Mouse (Mus musculus): ENCODE data around the gene Lin54. TPM values are rescaled to one million over a fixed set of nuclear protein-coding genes. Genes with fewer than 3 reads are reported as not detected.
A peak's percentile ranks its signal among the peaks of the same experiment; 100 is the strongest.
"Not testable (repeated sequence)": the region's sequence is repeated elsewhere in the genome, so short reads cannot be mapped to it uniquely, and the experiment has no call there.

The Lin54 gene
- polyA plus RNA-seq, 1 experiment from 2014 or later = 13.0 TPM

DNA sequence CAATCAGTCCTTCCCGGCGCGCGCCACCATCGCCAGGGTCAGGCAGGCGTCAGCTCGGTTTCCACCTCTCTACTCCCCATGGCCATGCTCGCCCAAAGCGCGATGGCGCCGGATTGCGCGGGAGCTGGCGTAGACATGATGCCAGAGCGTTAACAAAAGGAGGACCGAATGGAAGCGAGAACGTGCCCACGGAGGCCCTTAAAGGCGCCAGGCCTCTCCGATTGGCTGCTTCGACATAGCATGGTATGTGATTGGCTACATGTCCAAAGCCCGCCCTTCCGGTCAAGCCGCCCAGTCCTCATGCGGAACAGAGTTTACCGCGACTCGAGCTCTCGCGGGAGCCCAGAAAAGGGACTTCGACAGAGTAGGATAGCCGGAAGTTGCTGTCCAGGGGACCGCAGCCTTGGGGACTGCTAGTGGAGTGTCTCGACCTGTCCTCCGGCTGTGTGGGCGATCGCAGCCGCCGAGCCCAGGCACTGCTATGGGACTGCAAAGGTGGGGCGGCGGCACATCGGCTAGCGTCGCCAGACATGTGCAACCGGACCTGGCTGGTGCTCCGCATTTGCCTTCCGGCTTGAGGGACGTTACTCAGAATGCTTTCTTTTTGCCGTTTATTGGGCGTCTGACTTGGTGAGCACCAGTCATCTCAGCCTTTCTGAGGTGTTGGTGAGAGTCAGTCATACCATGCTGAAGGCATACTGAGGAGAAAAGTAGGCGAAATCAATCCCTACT is 70.9 kb downstream of the Lin54 start:
- peak overlapping the region; percentile 67 for H3K4me3 ChIP-seq
- peaks cover 52% of the 10 kb centered on the region for H3K4me1 ChIP-seq (replicated peaks)
- WGBS = under 1% methylated on average over 53 of the region's 53 CpGs
- DNase-seq (ENCODE audit: low spot score) = peak; percentile 97
- no peaks in the 10 kb centered on the region for H3K9me3 ChIP-seq
- H3K27me3 ChIP-seq (ENCODE audit: insufficient read depth, poor library complexity, severe bottlenecking) = no peaks in the 10 kb centered on the region
- peaks cover 39% of the 10 kb centered on the region for H3K36me3 ChIP-seq
- peak overlapping the region; percentile 97 for H3K27ac ChIP-seq

DNA sequence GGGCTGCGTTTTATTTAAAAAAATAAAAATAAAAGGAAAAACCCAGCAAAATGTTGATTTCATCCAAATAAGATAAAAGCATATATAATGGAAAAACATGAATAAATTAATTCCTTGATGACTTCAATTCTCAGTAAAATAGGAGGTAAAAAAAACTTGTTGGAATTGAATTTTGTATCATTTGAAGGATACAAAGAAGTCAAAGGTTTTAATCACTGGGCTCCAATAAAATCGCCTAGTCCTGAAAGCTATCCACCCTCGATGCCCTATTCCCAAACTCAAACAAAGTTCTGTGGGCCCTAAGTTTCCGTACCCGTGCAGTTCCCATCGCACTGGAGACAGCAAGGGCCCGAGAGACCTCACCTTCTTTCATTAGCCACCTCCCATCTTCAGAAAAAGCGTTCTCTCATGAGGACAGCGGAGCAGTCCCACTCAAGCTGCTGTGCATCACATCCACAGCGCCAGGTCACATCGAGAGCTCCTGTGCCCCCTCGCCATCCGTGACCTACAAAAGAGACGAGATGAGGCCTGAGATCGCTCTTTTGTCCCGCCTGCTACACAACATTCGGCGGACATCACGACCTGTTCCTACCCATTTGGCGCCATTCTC is 71.6 kb downstream of the Lin54 start:
- Histone ChIP-seq H3K4me3 (peak overlapping the region; percentile 67), H3K9me3 (no peaks in the 10 kb centered on the region), H3K27me3 (ENCODE audit: insufficient read depth, poor library complexity, severe bottlenecking) (no peaks in the 10 kb centered on the region), H3K36me3 (peaks cover 46% of the 10 kb centered on the region), H3K4me1 (replicated peaks) (peaks cover 58% of the 10 kb centered on the region), H3K27ac (peak overlapping the region; percentile 97)
- DNase-seq (ENCODE audit: low spot score) = no peak
- under 1% methylated on average over 20 of the region's 20 CpGs for WGBS

DNA sequence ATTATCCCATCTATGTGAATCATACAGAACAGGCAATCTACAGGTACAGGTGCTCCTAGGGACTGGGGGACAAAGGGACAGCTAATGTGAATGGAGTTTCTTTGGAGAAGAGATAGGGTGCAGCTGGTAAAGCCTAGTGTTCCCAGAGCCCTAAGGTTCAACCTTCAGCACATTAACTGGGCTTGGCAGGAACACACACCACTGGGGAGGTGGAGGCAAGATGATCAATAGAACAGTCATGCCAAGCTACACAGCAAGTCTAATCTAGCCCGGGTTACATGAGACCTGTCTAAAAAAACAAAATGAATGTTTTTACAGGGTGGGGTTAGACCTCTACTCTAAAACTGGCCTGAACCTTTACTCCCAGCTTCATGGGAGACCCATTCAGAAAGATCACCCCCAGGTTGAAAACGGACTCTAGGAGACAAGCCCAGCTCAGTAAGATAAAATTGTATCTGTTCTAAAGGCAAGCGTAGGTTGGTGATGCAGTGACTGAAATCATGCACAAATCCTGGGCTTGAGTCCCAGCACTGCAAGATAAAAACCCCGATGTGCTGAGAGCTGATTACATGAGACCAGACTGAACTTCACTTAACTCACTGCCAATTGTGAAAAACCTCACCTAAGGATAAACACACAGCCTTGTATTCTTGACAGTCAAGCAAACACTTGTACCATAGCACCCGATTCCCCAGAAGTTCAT is 72.3 kb downstream of the Lin54 start:
- Histone ChIP-seq H3K27me3 (ENCODE audit: insufficient read depth, poor library complexity, severe bottlenecking) (no peaks in the 10 kb centered on the region), H3K27ac (peak overlapping the region; percentile 97), H3K36me3 (peaks cover 52% of the 10 kb centered on the region), H3K4me1 (replicated peaks) (peaks cover 65% of the 10 kb centered on the region), H3K9me3 (no peaks in the 10 kb centered on the region), H3K4me3 (peak overlapping the region; percentile 67)
- no peak for DNase-seq (ENCODE audit: low spot score)
- 27% methylated on average over 5 of the region's 5 CpGs for WGBS

DNA sequence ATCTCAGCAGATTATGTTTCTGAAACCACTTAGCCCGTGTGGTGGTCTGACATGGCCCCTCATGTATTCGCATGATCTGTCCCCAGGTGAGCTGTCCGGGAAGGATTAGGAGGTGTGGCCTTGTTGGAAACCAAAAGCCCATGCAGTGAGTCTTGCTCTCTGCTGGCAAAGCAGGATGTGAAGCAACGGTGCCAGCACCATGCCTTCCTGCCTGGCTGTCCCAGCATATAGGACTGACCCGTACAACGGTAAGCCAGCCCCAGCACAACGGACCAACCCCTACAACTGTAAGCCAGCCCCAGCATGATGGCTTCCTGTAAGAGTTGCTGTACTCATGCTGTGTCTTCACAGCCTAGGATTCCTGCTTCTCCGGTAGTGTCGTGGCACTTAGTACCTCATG is 73.2 kb downstream of the Lin54 start:
- H3K36me3 ChIP-seq = peaks cover 61% of the 10 kb centered on the region
- H3K27me3 ChIP-seq (ENCODE audit: insufficient read depth, poor library complexity, severe bottlenecking) = no peaks in the 10 kb centered on the region
- H3K4me3 ChIP-seq = peak overlapping the region; percentile 67
- 68% methylated on average over 9 of the region's 9 CpGs for WGBS
- DNase-seq (ENCODE audit: low spot score) = no peak
- peak overlapping the region; percentile 29; the same call in 1 of the 2 replicates for H3K27ac ChIP-seq
- no peaks in the 10 kb centered on the region for H3K9me3 ChIP-seq
- H3K4me1 ChIP-seq (replicated peaks) = peaks cover 71% of the 10 kb centered on the region

DNA sequence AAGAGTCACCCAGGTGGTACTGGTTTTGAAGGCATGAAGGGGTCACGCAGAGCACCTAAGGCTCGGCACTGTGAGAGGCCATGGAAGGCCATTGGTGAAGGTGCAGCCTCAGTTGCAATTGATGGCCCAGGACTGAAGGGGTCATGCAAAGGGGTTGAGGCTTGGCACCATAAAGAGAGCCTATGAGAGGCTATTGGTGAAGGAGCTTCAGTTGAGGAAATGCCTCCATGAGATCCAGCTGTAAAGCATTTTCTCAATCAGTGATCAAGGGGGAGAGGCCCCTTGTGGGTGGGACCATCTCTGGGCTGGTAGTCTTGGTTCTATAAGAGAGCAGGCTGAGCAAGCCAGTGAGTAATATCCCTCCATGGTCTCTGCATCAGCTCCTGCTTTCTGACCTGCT is 74.6 kb downstream of the Lin54 start:
- H3K4me3 ChIP-seq = peak overlapping the region; percentile 67; the same call in 1 of the 2 replicates
- 89% methylated on average over 2 of the region's 2 CpGs for WGBS
- not testable (repeated sequence) for H3K9me3 ChIP-seq; DNase-seq (ENCODE audit: low spot score); H3K27ac ChIP-seq; H3K27me3 ChIP-seq (ENCODE audit: insufficient read depth, poor library complexity, severe bottlenecking)
- H3K4me1 ChIP-seq (replicated peaks) = peaks cover 66% of the 10 kb centered on the region
- peaks cover 76% of the 10 kb centered on the region for H3K36me3 ChIP-seq

DNA sequence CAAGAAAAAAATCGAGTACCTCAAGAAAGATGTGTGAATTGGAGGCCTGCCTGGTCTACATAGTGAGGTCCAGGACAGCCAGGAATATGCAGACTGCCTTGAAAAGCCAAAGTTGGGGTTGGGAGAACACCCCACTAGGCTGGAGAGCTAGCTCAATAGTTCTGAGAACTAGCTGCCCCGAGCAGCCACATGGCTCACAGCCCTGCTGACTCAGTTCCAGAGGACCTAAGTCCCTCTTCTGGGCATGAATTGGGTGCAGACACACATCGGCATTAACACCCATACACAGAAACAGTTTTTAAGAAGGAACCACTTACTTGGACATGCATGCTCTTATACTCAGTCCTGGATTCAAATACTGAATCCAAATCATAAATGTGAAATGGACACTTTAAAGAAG is 76.2 kb downstream of the Lin54 start:
- H3K27me3 ChIP-seq (ENCODE audit: insufficient read depth, poor library complexity, severe bottlenecking) = no peaks in the 10 kb centered on the region
- no peaks in the 10 kb centered on the region for H3K9me3 ChIP-seq
- H3K4me1 ChIP-seq (replicated peaks) = peaks cover 57% of the 10 kb centered on the region
- H3K36me3 ChIP-seq = peaks cover 92% of the 10 kb centered on the region
- peak overlapping the region; percentile 33 for H3K4me3 ChIP-seq
- WGBS = 86% methylated on average over 3 of the region's 3 CpGs
- no peak overlapping the region for H3K27ac ChIP-seq
- no peak for DNase-seq (ENCODE audit: low spot score)

DNA sequence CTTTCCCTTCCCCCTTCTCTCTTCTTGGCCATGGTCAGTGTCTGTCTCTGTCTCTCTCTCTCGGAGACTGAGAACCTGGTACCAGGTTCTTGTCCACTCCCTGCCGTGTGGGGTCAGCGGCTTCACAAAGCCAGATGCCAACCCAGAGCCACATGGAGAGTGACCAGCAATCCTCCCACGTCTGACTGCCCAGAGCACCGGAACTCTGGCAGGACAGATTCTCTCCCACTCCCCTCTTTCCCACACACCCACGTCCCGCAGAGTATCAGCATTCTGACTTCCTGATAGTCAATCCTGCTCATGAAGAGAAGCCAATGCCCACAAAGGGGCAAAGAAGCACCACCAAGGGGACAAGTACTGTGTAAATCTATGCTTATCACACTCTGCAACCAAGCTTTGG is 76.8 kb downstream of the Lin54 start:
- Histone ChIP-seq H3K27ac (no peak overlapping the region), H3K27me3 (ENCODE audit: insufficient read depth, poor library complexity, severe bottlenecking) (no peaks in the 10 kb centered on the region), H3K4me1 (replicated peaks) (peaks cover 57% of the 10 kb centered on the region), H3K9me3 (no peaks in the 10 kb centered on the region), H3K4me3 (peak overlapping the region; percentile 33; the same call in 1 of the 2 replicates), H3K36me3 (peaks cover 98% of the 10 kb centered on the region)
- WGBS = 79% methylated on average over 7 of the region's 7 CpGs
- DNase-seq (ENCODE audit: low spot score) = no peak

DNA sequence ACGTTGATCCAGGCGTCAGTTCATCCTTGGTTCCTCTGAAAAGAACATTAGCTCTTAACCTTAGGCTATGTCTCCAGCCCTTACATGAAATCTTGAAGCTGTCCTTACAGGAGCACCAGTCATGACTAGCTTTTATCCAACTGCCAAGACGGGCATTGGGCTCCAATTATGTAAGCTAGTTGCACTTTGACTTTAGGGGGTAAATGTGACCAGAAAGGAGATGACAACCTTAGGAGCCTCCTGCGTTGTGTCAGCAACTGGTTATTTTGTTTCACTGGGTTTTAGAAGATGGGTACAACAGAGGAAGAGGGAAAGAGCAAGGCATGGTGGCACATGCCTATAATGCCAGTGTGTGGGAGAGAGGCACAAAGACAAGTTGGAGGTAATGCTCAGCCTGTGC is 81.6 kb downstream of the Lin54 start:
- no peak for DNase-seq (ENCODE audit: low spot score)
- no peak overlapping the region for H3K27ac ChIP-seq
- H3K27me3 ChIP-seq (ENCODE audit: insufficient read depth, poor library complexity, severe bottlenecking) = no peaks in the 10 kb centered on the region
- H3K36me3 ChIP-seq = peaks cover 62% of the 10 kb centered on the region
- H3K9me3 ChIP-seq = no peaks in the 10 kb centered on the region
- H3K4me1 ChIP-seq (replicated peaks) = peaks cover 30% of the 10 kb centered on the region
- H3K4me3 ChIP-seq = no peak overlapping the region
- WGBS = 72% methylated on average over 4 of the region's 4 CpGs

DNA sequence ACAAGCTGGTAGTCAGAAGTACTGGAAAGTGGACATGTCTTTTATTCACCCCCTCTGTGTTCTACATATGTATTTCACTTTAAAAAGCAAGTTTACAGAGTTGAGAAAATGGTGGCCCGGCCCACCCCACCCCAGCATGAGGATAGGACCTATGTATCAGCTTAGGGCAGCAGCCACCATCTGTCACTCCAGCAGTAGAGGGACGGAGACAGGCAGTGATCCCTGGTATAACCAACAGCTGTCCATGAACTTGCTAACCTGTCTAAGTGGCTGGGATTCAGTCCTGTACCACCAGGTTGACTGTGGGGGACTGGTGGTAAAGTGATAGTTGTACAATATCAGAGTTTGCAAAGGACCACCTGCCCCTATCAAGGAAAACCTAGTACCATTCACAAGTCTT is 82.4 kb downstream of the Lin54 start:
- peaks cover 54% of the 10 kb centered on the region for H3K36me3 ChIP-seq
- H3K27me3 ChIP-seq (ENCODE audit: insufficient read depth, poor library complexity, severe bottlenecking) = no peaks in the 10 kb centered on the region
- peaks cover 22% of the 10 kb centered on the region for H3K4me1 ChIP-seq (replicated peaks)
- DNase-seq (ENCODE audit: low spot score) = no peak
- H3K4me3 ChIP-seq = no peak overlapping the region
- H3K9me3 ChIP-seq = no peaks in the 10 kb centered on the region
- no peak overlapping the region for H3K27ac ChIP-seq
- WGBS = 87% methylated on average over 2 of the region's 2 CpGs

DNA sequence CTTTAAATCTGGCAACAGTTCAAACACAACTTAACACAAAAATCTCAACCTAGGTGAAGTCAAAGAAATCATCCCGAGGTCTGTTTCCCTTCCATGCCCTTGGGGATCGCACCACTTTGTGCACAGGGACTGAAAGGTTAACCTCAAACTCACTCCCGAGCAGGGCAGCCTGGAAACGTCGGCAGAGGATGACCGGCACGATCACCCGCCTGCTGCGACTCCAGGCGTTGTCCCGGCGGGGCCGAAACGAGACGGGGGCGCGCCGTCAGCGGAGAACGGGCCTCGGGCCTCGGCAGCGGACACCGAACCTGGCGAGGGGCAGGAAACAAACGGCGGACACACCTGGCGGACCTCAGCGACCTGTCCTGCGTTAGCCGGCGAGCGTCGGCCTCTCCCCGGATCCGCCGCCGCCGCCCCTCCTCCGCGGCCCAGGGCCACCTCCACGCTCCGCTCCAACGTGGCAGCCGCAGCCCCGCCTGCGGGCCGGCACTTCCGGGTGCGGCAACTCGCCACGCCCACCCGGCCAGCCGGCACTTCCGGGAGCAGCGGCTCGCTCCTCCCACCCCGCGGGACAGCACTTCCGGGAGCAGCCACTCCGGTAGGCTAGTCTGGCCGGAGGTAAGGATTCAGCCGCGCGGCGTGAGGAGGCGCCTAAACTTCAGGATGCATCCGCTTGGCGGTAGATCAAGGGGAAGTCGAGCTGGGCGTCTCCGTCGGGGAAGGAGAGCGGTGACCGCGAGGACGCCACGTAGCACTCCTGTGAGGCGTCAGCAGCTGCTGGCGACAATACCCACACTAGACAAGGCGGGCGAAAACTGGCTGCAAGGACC is 84.5 kb downstream of the Lin54 start, which contains the start of gene Sec31a:
Gene Sec31a, minus strand, starts transcription at position 474 of the 830 bp plus-strand sequence.
- H3K27ac ChIP-seq = peak within 1 kb of the TSS; percentile 92
- peaks cover 17% of the 10 kb centered on the region for H3K4me1 ChIP-seq (replicated peaks)
- WGBS = under 1% methylated on average over 82 of the region's 82 CpGs
- peak; percentile 96 for DNase-seq (ENCODE audit: low spot score)
- H3K36me3 ChIP-seq = peaks cover 33% of the 10 kb centered on the region
- H3K4me3 ChIP-seq = peak within 1 kb of the TSS; percentile 88
- no peaks in the 10 kb centered on the region for H3K27me3 ChIP-seq (ENCODE audit: insufficient read depth, poor library complexity, severe bottlenecking)
- no peaks in the 10 kb centered on the region for H3K9me3 ChIP-seq

DNA sequence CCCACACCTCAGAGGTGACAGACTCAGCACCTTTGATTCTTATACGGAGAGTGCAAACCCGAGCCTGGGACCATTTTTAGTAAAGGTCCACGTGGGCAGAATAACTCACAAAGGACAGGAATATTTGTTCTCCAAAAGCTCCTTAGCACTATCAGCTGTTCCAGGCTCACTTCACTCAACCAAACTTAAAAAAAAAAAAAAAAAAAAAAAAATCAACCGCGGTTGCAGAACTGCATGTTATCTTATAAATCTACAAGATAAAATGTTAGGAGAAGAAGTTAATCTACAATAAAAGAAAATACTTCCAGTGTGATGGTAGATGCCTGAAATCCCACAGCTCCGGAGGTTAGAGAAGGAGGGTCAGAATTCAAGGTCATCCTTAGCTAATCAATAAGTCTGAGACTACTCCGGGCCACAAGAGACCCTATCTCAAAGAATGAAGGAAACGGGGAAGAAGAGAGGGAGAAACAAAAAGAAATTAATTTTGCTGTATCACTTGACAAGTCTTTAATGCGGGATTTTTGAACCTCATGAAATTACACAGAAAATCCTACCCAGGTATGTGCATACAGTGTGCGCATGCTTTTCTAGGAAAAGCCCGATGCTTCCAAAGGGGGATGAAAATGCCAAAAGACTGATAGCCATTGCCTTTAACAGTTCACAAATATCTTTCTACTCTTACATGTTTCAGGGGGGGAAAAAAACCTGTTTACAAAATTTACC is 85.8 kb downstream of the Lin54 start:
- DNase-seq (ENCODE audit: low spot score) = no peak
- H3K4me3 ChIP-seq = peak overlapping the region; percentile 88

DNA sequence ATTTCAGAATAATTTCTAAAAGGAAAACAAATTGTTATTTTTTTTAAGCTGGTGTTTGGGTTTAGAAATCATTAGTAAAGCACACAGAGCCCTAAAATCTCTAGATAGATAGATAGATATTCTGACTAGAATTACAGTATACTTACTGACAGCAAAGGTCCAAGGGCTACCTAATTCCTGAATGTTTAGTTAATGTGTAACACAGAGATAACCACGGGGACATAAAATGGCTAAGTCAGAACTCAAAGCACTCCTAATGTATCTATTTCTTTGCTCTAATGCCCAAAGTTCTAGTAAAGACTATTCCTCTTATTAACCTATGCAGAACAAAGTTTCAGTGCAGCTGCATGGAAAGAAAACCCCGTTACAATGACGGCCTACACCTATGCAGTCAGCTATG is 87.6 kb downstream of the Lin54 start:
- DNase-seq (ENCODE audit: low spot score) = no peak
- Histone ChIP-seq H3K9me3 (no peaks in the 10 kb centered on the region), H3K27me3 (ENCODE audit: insufficient read depth, poor library complexity, severe bottlenecking) (no peaks in the 10 kb centered on the region), H3K36me3 (peaks cover 18% of the 10 kb centered on the region), H3K4me1 (replicated peaks) (peaks cover 17% of the 10 kb centered on the region), H3K27ac (no peak overlapping the region), H3K4me3 (no peak overlapping the region)
- 88% methylated on average over 3 of the region's 3 CpGs for WGBS

More for the DNA sequence above, 85.8 kb downstream of the Lin54 start:
- peaks cover 22% of the 10 kb centered on the region for H3K36me3 ChIP-seq
- peaks cover 17% of the 10 kb centered on the region for H3K4me1 ChIP-seq (replicated peaks)
- H3K27me3 ChIP-seq (ENCODE audit: insufficient read depth, poor library complexity, severe bottlenecking) = no peaks in the 10 kb centered on the region
- no peaks in the 10 kb centered on the region for H3K9me3 ChIP-seq
- 78% methylated on average over 11 of the region's 11 CpGs for WGBS
- no peak overlapping the region for H3K27ac ChIP-seq

Data from hindbrain, embryonic 10.5 days (tissue).